Mouse (Mus musculus): Measurements from ENCODE around the gene Isy1. TPM values are rescaled to one million over a fixed set of nuclear protein-coding genes. Genes with fewer than 3 reads are reported as not detected.

Isy1 gene
- total and polyA plus RNA-seq, 3 experiments: 43.8 to 140 (median 77.4) TPM

- H3K79me2 ChIP-seq (replicated peaks; ENCODE audit: control insufficient read depth, extremely low read depth, insufficient read depth, poor library complexity, severe bottlenecking): peaks cover 37% of the 10 kb centered on the region
- in situ Hi-C loops (cut with MboI; ENCODE audit: low pct_ligation_motif_present, low pct_unique_long_range_greater_than_20kb, low sequenced_read_pairs): no loop called here
- H3K36me3 ChIP-seq (replicated peaks in 1 of 2; ENCODE audit: control insufficient read depth in 1 of 2, insufficient read depth in 1 of 2, low read length in 1 of 2): peaks cover 6 to 27% of the 10 kb centered on the region in 2 experiments
- no peaks in the 10 kb centered on the region for H3K9me3 ChIP-seq (replicated peaks; ENCODE audit: low read length)
- H3K4me3 ChIP-seq (replicated peaks in 1 of 3; ENCODE audit: low read depth in 2 of 3, low read length in 2 of 3, poor library complexity in 1 of 3): no peak overlapping the region
- no peak for DNase-seq (ENCODE audit: extremely low read depth)
- H3K9ac ChIP-seq (ENCODE audit: insufficient read depth, low read depth): no peak overlapping the region
- no peak overlapping the region for H3K4me2 ChIP-seq (ENCODE audit: insufficient read depth, low read depth, poor library complexity, severe bottlenecking)
- no peaks in the 10 kb centered on the region for H3K27me3 ChIP-seq (replicated peaks)
- no peak for TF ChIP-seq JUND (conservative IDR thresholded peaks at IDR 0.05; ENCODE audit: low read depth, low read length)
- no peak for TF ChIP-seq MAFK (IDR thresholded peaks at IDR 0.05; ENCODE audit: insufficient replicate concordance, low read length)
- TF ChIP-seq ZMIZ1 (IDR thresholded peaks at IDR 0.05; ENCODE audit: low read depth, low read length): no peak
- no peak for TF ChIP-seq KAT2A (IDR thresholded peaks at IDR 0.05; ENCODE audit: insufficient replicate concordance, low read length)
- TF ChIP-seq USF2 (conservative IDR thresholded peaks at IDR 0.05; ENCODE audit: low read depth, low read length): no peak
- TF ChIP-seq ZC3H11A (IDR thresholded peaks at IDR 0.05; ENCODE audit: low read depth, low read length): no peak
- no peak for TF ChIP-seq NELFE (IDR thresholded peaks at IDR 0.05; ENCODE audit: low read depth, low read length)
- no peak for TF ChIP-seq PAX5 (IDR thresholded peaks at IDR 0.05; ENCODE audit: low read length)
- TF ChIP-seq CTCF (conservative IDR thresholded peaks at IDR 0.05 in 1 of 2, IDR thresholded peaks at IDR 0.05 in 1 of 2; ENCODE audit: low read depth in 2 of 2, low read length in 2 of 2): no peak
- no peak for TF ChIP-seq SIN3A (IDR thresholded peaks at IDR 0.05; ENCODE audit: low read length)
- TF ChIP-seq MYC (IDR thresholded peaks at IDR 0.05; ENCODE audit: low read depth, low read length): no peak
- TF ChIP-seq TBP (conservative IDR thresholded peaks at IDR 0.05; ENCODE audit: low read depth, low read length): no peak
- TF ChIP-seq JUN (IDR thresholded peaks at IDR 0.05; ENCODE audit: insufficient read depth, low read depth, low read length): no peak
- no peak for TF ChIP-seq ELF1 (IDR thresholded peaks at IDR 0.05; ENCODE audit: low read depth, low read length)
- dilution Hi-C loops (cut with MboI; ENCODE audit: extremely low pct_ligation_motif_present, extremely low pct_unique_long_range_greater_than_20kb, low sequenced_read_pairs): no loop called here
- no peak overlapping the region for H3K27ac ChIP-seq (ENCODE audit: insufficient read depth, low read depth)
- H3K4me1 ChIP-seq (ENCODE audit: control insufficient read depth in 1 of 2, insufficient read depth in 2 of 2): peaks cover 14 to 51% of the 10 kb centered on the region in 2 experiments
Measured at GRCm38 (mm10) chr6:87806857-87807256, 31.7 kb downstream of the Isy1 start.

GRCm38 (mm10) chr6:87806028-87806427 lies 32.6 kb downstream of the Isy1 start:
- H3K4me2 ChIP-seq (ENCODE audit: insufficient read depth, low read depth, poor library complexity, severe bottlenecking): no peak overlapping the region
- no peak overlapping the region for H3K4me3 ChIP-seq (replicated peaks in 1 of 3; ENCODE audit: low read depth in 2 of 3, low read length in 2 of 3, poor library complexity in 1 of 3)
- H3K79me2 ChIP-seq (replicated peaks; ENCODE audit: control insufficient read depth, extremely low read depth, insufficient read depth, poor library complexity, severe bottlenecking): peaks cover 37% of the 10 kb centered on the region
- H3K27ac ChIP-seq (ENCODE audit: insufficient read depth, low read depth): no peak overlapping the region
- peak; percentile 64 for DNase-seq (ENCODE audit: extremely low read depth)
- no peaks in the 10 kb centered on the region for H3K27me3 ChIP-seq (replicated peaks)
- peaks cover 14 to 50% of the 10 kb centered on the region in 2 experiments for H3K4me1 ChIP-seq (ENCODE audit: control insufficient read depth in 1 of 2, insufficient read depth in 2 of 2)
- in situ Hi-C loops (cut with MboI; ENCODE audit: low pct_ligation_motif_present, low pct_unique_long_range_greater_than_20kb, low sequenced_read_pairs) (no loop called here), dilution Hi-C loops (cut with MboI; ENCODE audit: extremely low pct_ligation_motif_present, extremely low pct_unique_long_range_greater_than_20kb, low sequenced_read_pairs) (no loop called here)
- H3K36me3 ChIP-seq (replicated peaks in 1 of 2; ENCODE audit: control insufficient read depth in 1 of 2, insufficient read depth in 1 of 2, low read length in 1 of 2): peaks cover 6 to 34% of the 10 kb centered on the region in 2 experiments
- H3K9ac ChIP-seq (ENCODE audit: insufficient read depth, low read depth): no peak overlapping the region
- H3K9me3 ChIP-seq (replicated peaks; ENCODE audit: low read length): no peaks in the 10 kb centered on the region
- TF ChIP-seq CTCF (conservative IDR thresholded peaks at IDR 0.05 in 1 of 2, IDR thresholded peaks at IDR 0.05 in 1 of 2; ENCODE audit: low read depth in 2 of 2, low read length in 2 of 2): peak in 1 of 2 experiments; percentile 21; a peak in 2 of 4 replicates
- TF ChIP-seq IRF4 (IDR thresholded peaks at IDR 0.05; ENCODE audit: low read depth, low read length): no peak

Data from CH12.LX (cell line).